Mouse (Mus musculus) cerebellum, postnatal 25 days (tissue): ENCODE results near the gene Fads6.

ENCODE experiments used
- DNase-seq, 2 experiments: peaks; one replicate each; pipeline ENCODE4 v3.0.0; 2021; ENCODE audit warnings: mixed read lengths in 2 of 2

Gene Fads6

DNA sequence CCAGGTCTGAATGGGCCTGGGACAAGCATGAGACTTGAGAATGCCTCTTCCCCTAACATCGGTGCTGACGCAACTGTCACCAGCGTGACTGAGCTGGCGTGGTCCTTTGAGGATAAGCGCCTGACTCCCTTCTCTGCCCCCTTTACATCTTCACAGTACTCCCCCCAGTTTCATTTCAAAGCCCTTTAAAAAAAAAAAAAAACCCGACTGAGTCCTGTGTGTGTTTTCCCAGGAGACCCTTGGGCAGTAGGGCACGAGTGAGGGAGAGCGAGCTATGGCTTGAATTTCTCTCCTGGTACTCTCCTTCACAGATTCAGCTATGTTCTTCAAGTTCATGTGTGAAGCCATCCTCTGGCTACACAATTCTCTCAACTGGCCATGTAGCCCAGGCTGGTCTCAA is 697 bp upstream of the Fads6 start:
- no peak for DNase-seq

- peak; percentile 74 to 78 for DNase-seq
Measured at GRCm38 (mm10) chr11:115296471-115297210, 822 bp downstream of the Fads6 start.

- no peak for DNase-seq
Measured at GRCm38 (mm10) chr11:115295939-115296338, 1.5 kb downstream of the Fads6 start.

GRCm38 (mm10) chr11:115292631-115293375 is 4.7 kb downstream of the Fads6 start:
- DNase-seq: no peak

GRCm38 (mm10) chr11:115291503-115291902 is 6.0 kb downstream of the Fads6 start:
- peak in 1 of 2 experiments; percentile 12 for DNase-seq

DNA sequence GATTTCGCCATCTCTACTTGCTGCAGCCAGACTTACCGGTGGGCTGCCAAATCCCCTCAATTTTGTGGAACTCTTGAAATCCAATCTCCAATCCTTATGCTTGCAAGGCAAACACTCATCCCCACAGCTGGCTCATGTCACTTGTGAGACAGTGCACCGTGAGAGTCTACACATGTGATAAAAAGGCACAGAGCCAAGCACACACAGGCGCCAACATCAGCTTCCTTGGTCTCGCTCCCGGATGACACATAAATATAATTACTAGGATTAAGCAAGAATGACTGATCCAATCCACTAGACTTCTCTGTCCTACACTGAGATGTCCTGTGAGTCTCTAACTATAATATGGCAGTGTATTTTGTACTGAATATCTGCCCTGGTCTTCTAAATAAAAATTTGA is 6.5 kb downstream of the Fads6 start:
- no peak for DNase-seq

GRCm38 (mm10) chr11:115290314-115290713 is 7.1 kb downstream of the Fads6 start:
- DNase-seq: no peak

DNA sequence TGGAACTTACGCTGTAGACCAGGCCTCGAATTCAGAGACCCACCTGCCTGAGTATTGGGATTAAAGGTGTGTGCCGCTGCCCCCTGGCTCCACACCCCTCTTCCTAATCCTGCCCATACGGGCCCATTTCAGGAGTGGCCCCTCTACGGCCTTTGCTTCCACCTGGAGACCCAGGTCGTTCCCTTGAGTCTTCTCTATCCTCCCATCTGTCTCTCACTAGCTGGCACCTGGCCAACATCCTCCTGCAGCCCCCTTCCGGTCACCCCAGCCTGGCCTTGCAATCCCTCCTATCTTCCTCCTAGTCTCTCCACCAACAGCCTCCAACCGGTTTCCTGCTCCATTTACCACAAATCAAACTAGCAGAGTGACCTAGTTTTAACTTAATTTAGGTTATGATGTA is 7.6 kb downstream of the Fads6 start:
- peak in 1 of 2 experiments; percentile 15 for DNase-seq

DNA sequence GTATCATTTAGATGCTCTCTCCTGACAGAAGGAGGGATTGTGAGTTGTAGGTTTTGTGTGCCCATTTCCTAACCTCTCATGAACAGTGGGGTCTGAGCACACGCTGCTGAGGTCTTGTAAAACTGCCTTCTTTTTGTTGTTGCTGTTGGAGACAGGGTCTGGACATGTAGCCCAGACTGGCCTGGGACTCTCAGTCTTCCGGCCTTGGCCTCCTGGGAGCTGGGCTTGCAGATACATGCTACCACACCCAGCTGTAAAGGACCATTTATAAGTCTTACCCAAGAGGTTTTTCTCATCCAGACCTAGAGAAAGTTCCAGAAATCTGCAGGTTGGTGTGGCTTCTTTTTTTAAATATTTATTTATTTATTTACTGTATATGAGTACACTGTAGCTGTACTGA is 9.2 kb downstream of the Fads6 start:
- DNase-seq: no peak

DNA sequence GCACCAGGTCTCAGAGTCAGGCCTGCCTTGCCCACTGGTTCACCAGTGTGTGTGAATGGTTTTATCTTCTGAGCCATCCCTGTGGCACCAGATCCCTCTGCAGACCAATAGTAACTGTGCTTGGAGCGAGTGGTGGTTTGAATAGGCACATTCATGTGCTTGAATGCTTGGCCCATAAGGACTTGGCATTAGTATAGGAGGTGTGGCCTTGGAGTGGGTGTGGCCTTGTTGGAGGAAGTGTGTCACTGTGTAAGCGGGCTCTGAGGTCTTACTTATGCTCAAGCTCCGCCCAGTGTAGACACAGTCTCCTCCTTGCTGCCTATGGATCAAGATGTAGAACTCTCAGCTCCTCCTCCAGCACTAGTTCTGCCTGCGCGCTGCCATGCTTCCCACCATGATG is 10.1 kb downstream of the Fads6 start:
- DNase-seq: peak in 1 of 2 experiments; percentile 11

- DNase-seq: no peak
Measured at GRCm38 (mm10) chr11:115286201-115286993, 11.1 kb downstream of the Fads6 start.

- no peak for DNase-seq
Measured at GRCm38 (mm10) chr11:115285282-115285681, 12.2 kb downstream of the Fads6 start.

DNA sequence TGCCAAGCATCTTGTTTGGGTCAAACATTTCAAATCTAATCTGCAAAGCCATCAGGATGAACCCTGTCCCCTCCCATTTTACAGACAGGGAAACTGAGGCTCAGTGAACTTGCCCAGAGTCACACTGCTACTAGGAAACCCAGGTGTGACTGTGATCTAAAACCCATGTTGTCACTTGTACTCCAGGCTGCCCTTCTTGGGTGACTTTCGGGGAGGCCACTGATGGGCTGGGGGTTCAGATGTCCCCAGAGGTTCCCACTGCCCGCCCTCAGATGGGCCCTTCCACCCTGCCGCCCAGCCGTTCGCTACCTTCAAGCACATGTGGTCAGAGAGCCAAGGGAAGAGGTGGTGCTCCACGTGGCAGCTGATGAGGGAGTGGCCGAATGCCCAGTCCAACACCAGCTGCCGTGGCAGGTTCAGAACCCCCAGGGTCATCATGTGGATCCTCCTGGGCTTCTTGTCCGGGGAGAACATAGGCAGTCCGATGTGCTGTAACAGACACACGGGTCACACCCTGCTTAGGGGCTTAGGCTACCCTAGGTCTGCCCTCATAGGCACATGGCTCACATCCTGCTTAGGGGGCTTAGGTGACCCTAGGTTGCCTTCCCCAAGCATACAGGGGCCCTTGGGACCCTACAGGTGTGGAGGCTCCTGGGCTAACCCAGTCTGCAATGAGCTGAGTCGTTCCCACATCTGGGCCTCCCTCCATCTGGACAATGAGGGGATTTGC is 13.4 kb downstream of the Fads6 start:
- DNase-seq: no peak

DNA sequence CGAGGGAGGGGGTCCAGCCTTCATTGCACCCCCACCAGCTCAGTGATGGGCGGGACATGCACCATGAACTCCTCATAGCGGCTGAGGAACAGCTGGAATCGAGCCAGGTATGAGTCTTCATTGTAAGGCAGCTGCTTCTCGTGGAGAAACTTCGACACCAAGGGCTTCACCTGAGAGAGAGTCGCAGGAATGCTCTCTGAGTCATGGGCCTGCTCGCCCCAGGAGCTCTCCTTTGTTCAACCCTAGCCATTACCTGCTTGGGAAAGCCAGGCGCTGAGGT is 14.0 kb downstream of the Fads6 start:
- no peak for DNase-seq

- no peak for DNase-seq
Measured at GRCm38 (mm10) chr11:115282723-115283485, 14.6 kb downstream of the Fads6 start.

DNA sequence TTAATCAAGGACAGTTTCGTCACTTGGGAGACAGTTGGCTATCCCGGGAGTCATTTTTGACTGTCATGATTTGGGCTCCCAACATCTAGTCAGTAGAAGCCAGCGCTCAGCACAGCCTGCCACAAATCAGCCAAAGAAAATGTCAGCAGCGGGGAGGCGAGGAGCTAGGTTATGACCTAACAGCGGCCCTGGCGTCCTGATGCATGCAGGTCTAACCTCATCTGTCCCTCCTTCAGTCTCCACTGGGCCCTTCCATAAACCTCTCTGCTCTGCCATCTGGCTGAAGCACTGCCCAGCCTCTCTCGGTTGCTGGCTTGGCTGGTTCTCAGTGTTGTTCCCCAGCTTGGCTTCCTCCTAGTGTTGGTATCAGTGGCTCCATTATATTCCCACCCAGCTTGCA is 15.2 kb downstream of the Fads6 start:
- DNase-seq: peak in 1 of 2 experiments; percentile 46

GRCm38 (mm10) chr11:115279726-115280125 is 17.7 kb downstream of the Fads6 start:
- DNase-seq: no peak

DNA sequence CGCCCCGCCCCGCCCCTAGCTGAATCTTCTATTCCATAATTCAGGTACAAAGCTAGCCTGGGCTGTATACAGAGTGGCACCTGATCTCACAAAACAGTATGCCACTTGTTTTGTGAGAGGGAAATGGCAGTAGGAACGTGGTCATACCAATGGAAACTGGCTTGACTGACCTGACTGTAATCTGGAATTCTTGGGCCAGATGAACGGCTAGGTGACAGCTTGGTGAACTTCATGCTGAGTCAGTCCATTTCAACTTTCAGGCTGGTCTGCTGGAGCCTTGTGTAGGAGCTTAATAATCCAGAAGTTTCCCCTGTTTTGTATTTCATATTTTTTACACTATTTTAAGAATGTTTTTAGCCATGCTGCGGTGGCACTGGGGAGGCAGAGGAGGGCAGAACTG is 19.3 kb downstream of the Fads6 start:
- no peak for DNase-seq

DNA sequence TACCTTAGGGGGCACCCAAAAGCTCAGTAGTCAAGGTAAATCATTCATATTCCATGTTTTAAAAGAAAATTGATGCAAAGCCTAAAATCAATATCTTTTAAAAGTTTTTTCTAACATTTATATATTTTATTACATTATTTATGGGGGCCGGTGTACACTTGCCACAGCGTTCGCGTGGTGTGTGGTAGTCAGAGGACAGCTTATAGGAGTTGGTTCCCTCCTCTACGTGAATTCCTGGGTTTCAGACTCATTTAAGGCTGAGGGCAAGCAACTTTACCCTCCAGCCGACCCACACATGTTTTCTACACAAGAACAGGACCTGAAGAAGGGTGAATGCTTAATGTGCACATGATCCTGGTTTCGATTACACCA is 19.9 kb downstream of the Fads6 start:
- no peak for DNase-seq

GRCm38 (mm10) chr11:115276780-115277603 is 20.5 kb downstream of the Fads6 start, which contains the start of gene Fdxr:
Gene Fdxr (minus strand): TSS chr11:115277050.
- peak; percentile 94 to 96 for DNase-seq

DNA sequence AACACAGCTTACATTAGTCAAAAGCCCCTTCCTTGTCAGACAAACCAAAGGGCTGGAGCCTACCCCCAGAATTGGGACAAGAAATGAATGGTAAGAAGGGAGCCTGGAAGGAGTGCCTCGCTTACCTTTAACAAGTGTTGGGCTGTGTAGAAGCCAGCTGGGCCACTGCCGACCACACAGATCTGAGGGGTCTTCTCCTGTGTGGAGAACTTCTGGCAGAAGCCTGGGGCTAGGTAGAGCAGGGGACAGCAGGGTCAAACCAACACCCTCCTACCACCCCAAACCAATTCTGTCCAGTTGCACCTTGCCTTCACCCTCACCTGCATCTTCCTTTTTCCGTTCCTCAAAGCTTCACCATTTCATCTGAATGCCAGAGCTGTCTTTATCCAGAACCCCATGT is 21.5 kb downstream of the Fads6 start:
- no peak for DNase-seq
